In genomic region chr15:50970637-50971036, GRCm38 (mm10) we compare ENCODE assay signal across 23 mouse cellular contexts.
DNase-seq lines count a peak whose midpoint lies in the region; ATAC-seq and TF ChIP-seq lines count a peak whose summit lies in the region.
"Had no signal": no experiment of that assay in that cellular context is flagged by ENCODE, and none has a peak within 500 bp of the region (broad histone marks: within the 10 kb centered on the region; RNA-seq: fewer than 3 reads in every experiment).

No protein-coding gene starts in this region.

- DNase-seq in embryonic facial prominence, embryonic 14.5 days (ENCODE audit: low spot score): no peak
- no peak for DNase-seq in embryonic facial prominence, embryonic 10.5 days (ENCODE audit: low spot score)
- peak; percentile 50 for DNase-seq in kidney, adult 2 months
- no peak for DNase-seq in kidney, adult 11 months
- peak; percentile 6 for DNase-seq in left cerebral cortex, postnatal 4 days
- DNase-seq in left cerebral cortex, adult 8-10 months (ENCODE audit: low spot score in 2 of 2): no peak
- DNase-seq in brain, embryonic 14.5 days (ENCODE audit: low read depth): peak; percentile 21
- no peak for DNase-seq in stomach, postnatal 0 days (ENCODE audit: low spot score)
- DNase-seq: cerebellum, adult 11 months; layer of hippocampus, adult 9-11 months; right cerebral cortex, adult 18-20 months; right cerebral cortex, postnatal 4 days; thymus, postnatal 25 days had no signal

- H3K4me1 ChIP-seq in embryonic facial prominence, embryonic 14.5 days (ENCODE audit: control insufficient read depth, insufficient read depth, low read length): no peaks in the 10 kb centered on the region
- H3K4me1 ChIP-seq in embryonic facial prominence, embryonic 10.5 days: no peaks in the 10 kb centered on the region
- H3K4me1 ChIP-seq in kidney, adult 2 months (ENCODE audit: control insufficient read depth, insufficient read depth, low read length): peaks cover 5% of the 10 kb centered on the region; the same call in 1 of the 2 replicates
- no peaks in the 10 kb centered on the region for H3K4me1 ChIP-seq in stomach, postnatal 0 days (replicated peaks; ENCODE audit: control insufficient read depth, insufficient read depth)
- H3K4me1 ChIP-seq: embryonic facial prominence, embryonic 12.5 days; heart, embryonic 12.5 days; hindbrain, embryonic 13.5 days; limb, embryonic 15.5 days; neural tube, embryonic 15.5 days had no signal

- H3K27ac ChIP-seq in embryonic facial prominence, embryonic 14.5 days (replicated peaks; ENCODE audit: low read depth, low read length): no peak overlapping the region
- H3K27ac ChIP-seq in embryonic facial prominence, embryonic 10.5 days (replicated peaks): no peak overlapping the region
- H3K27ac ChIP-seq in kidney, adult 2 months (ENCODE audit: insufficient read depth, low read depth, low read length): peak overlapping the region; percentile 87
- H3K27ac ChIP-seq in stomach, postnatal 0 days (replicated peaks): no peak overlapping the region
- H3K27ac ChIP-seq: embryonic facial prominence, embryonic 12.5 days; forebrain, embryonic 12.5 days; hindbrain, embryonic 13.5 days; limb, embryonic 15.5 days; liver, embryonic 14.5 days; midbrain, embryonic 10.5 days; neural tube, embryonic 15.5 days had no signal

- H3K4me2 ChIP-seq in embryonic facial prominence, embryonic 14.5 days (ENCODE audit: low read depth, low read length): no peak overlapping the region
- H3K4me2 ChIP-seq in stomach, postnatal 0 days (replicated peaks; ENCODE audit: low read depth): no peak overlapping the region
- H3K4me2 ChIP-seq: embryonic facial prominence, embryonic 12.5 days; forebrain, embryonic 12.5 days; heart, embryonic 12.5 days; hindbrain, embryonic 13.5 days; limb, embryonic 15.5 days; neural tube, embryonic 15.5 days had no signal

- H3K36me3 ChIP-seq in embryonic facial prominence, embryonic 14.5 days (ENCODE audit: control insufficient read depth, insufficient read depth, low read length): no peaks in the 10 kb centered on the region
- no peaks in the 10 kb centered on the region for H3K36me3 ChIP-seq in embryonic facial prominence, embryonic 10.5 days (replicated peaks)
- no peaks in the 10 kb centered on the region for H3K36me3 ChIP-seq in kidney, adult 2 months (ENCODE audit: control insufficient read depth, insufficient read depth, low read length)
- no peaks in the 10 kb centered on the region for H3K36me3 ChIP-seq in stomach, postnatal 0 days (ENCODE audit: control insufficient read depth, insufficient read depth, low read length)
- H3K36me3 ChIP-seq: embryonic facial prominence, embryonic 12.5 days; forebrain, embryonic 12.5 days; heart, embryonic 12.5 days; hindbrain, embryonic 13.5 days; limb, embryonic 15.5 days; midbrain, embryonic 10.5 days; neural tube, embryonic 15.5 days had no signal

- WGBS in embryonic facial prominence, embryonic 14.5 days: 79% methylated on average over 4 of the region's 4 CpGs
- 83% methylated on average over 4 of the region's 4 CpGs for WGBS in embryonic facial prominence, embryonic 10.5 days
- WGBS in kidney, adult 2 months: 63% methylated on average over 4 of the region's 4 CpGs
- 53% methylated on average over 4 of the region's 4 CpGs for WGBS in stomach, postnatal 0 days

- no peak for TF ChIP-seq POLR2A in kidney, adult 2 months (IDR thresholded peaks at IDR 0.05; ENCODE audit: low read depth, low read length)
- no peak for TF ChIP-seq POLR2A in brain, embryonic 14.5 days (IDR thresholded peaks at IDR 0.05; ENCODE audit: borderline replicate concordance, extremely low read depth, insufficient read depth, insufficient read length, poor library complexity, severe bottlenecking)

- no peak overlapping the region for H3K4me3 ChIP-seq in embryonic facial prominence, embryonic 14.5 days (ENCODE audit: low read depth, low read length)
- no peak overlapping the region for H3K4me3 ChIP-seq in embryonic facial prominence, embryonic 10.5 days
- no peak overlapping the region for H3K4me3 ChIP-seq in kidney, adult 2 months (ENCODE audit: insufficient read depth, low read depth, low read length)
- no peak overlapping the region for H3K4me3 ChIP-seq in stomach, postnatal 0 days (ENCODE audit: low read depth, low read length)
- H3K4me3 ChIP-seq: embryonic facial prominence, embryonic 12.5 days; erythroblast, embryonic 14.5 days; forebrain, embryonic 12.5 days; heart, embryonic 12.5 days; hindbrain, embryonic 13.5 days; limb, embryonic 15.5 days; midbrain, embryonic 10.5 days; neural tube, embryonic 15.5 days had no signal

- no peak for TF ChIP-seq EP300 in stomach, postnatal 0 days (optimal IDR thresholded peaks at IDR 0.05)

- no peak for TF ChIP-seq CTCF in kidney, adult 2 months (conservative IDR thresholded peaks at IDR 0.05; ENCODE audit: insufficient read depth, insufficient read length, low read depth, low read length)
- no peak for TF ChIP-seq CTCF in brain, embryonic 14.5 days (IDR thresholded peaks at IDR 0.05; ENCODE audit: borderline replicate concordance, extremely low read depth, insufficient read depth, insufficient read length)
- no peak for TF ChIP-seq CTCF in stomach, postnatal 0 days (IDR thresholded peaks at IDR 0.05; ENCODE audit: low read depth)

- H3K27me3 ChIP-seq in embryonic facial prominence, embryonic 14.5 days (replicated peaks; ENCODE audit: control insufficient read depth, insufficient read depth, low read length): no peaks in the 10 kb centered on the region
- H3K27me3 ChIP-seq in embryonic facial prominence, embryonic 10.5 days (replicated peaks; ENCODE audit: low read depth, poor library complexity, severe bottlenecking): no peaks in the 10 kb centered on the region
- H3K27me3 ChIP-seq in kidney, adult 2 months (replicated peaks; ENCODE audit: control insufficient read depth, insufficient read depth, low read length): no peaks in the 10 kb centered on the region
- no peaks in the 10 kb centered on the region for H3K27me3 ChIP-seq in stomach, postnatal 0 days (ENCODE audit: control insufficient read depth, insufficient read depth, low read length)
- H3K27me3 ChIP-seq: embryonic facial prominence, embryonic 12.5 days; heart, embryonic 12.5 days; hindbrain, embryonic 13.5 days; limb, embryonic 15.5 days; neural tube, embryonic 15.5 days had no signal

- 0 out of 2 replicates have a peak, but pooled peaks have one; percentile 53 for ATAC-seq in embryonic facial prominence, embryonic 14.5 days (ENCODE audit: low read depth)
- no peak for ATAC-seq in stomach, postnatal 0 days (ENCODE audit: low FRiP score, low TSS enrichment)
- ATAC-seq: inflammation-experienced regulatory T-cells, adult 6 months had no signal

- no peaks in the 10 kb centered on the region for H3K9me3 ChIP-seq in embryonic facial prominence, embryonic 14.5 days (ENCODE audit: control insufficient read depth, low read length)
- H3K9me3 ChIP-seq in embryonic facial prominence, embryonic 10.5 days: no peaks in the 10 kb centered on the region
- no peaks in the 10 kb centered on the region for H3K9me3 ChIP-seq in stomach, postnatal 0 days (ENCODE audit: control insufficient read depth, low read length)
- H3K9me3 ChIP-seq: embryonic facial prominence, embryonic 12.5 days; forebrain, embryonic 12.5 days; heart, embryonic 12.5 days; hindbrain, embryonic 13.5 days; limb, embryonic 15.5 days; midbrain, embryonic 10.5 days; neural tube, embryonic 15.5 days had no signal

- no peak overlapping the region for H3K9ac ChIP-seq in embryonic facial prominence, embryonic 14.5 days (ENCODE audit: low read depth, low read length)
- H3K9ac ChIP-seq in stomach, postnatal 0 days (ENCODE audit: low read length): no peak overlapping the region
- H3K9ac ChIP-seq: embryonic facial prominence, embryonic 12.5 days; forebrain, embryonic 12.5 days; heart, embryonic 12.5 days; hindbrain, embryonic 13.5 days; limb, embryonic 15.5 days; liver, embryonic 14.5 days; neural tube, embryonic 15.5 days had no signal

- intact Hi-C loops in left cerebral cortex, postnatal 4 days (cut with DNase I): no loop called here

Comparison
In these comparisons a context has a peak if more than half of its experiments do, and no peak if none do; other contexts are left out.
1. DNase-seq: peak in kidney, adult 2 months (single experiment), left cerebral cortex, postnatal 4 days (single experiment) and brain, embryonic 14.5 days (single experiment); none in embryonic facial prominence, embryonic 14.5 days (single experiment), embryonic facial prominence, embryonic 10.5 days (single experiment), kidney, adult 11 months (single experiment), left cerebral cortex, adult 8-10 months (0 of 2) and stomach, postnatal 0 days (single experiment).